Mouse (Mus musculus): ENCODE results near the gene Rsrc1.

GRCm38 (mm10) chr3:67374360-67374778 lies 393.2 kb downstream of the Rsrc1 start:
- no peak for TF ChIP-seq TCF3 (IDR thresholded peaks at IDR 0.05; ENCODE audit: insufficient read length, low read depth)
- TF ChIP-seq SRF (IDR thresholded peaks at IDR 0.05; ENCODE audit: control insufficient read depth, insufficient read length, low read depth), result no peak
- TF ChIP-seq POLR2A (IDR thresholded peaks at IDR 0.05; ENCODE audit: insufficient read length, low read depth), result no peak
- no peak for TF ChIP-seq USF1 (IDR thresholded peaks at IDR 0.05; ENCODE audit: low read depth)
- TF ChIP-seq MAX (IDR thresholded peaks at IDR 0.05; ENCODE audit: low read depth), result no peak
- no peak for TF ChIP-seq REST (IDR thresholded peaks at IDR 0.05; ENCODE audit: insufficient read depth, insufficient read length)
- TF ChIP-seq MYOG (IDR thresholded peaks at IDR 0.05; ENCODE audit: control insufficient read depth in 1 of 3, insufficient read depth in 1 of 3, insufficient read length in 2 of 3, low read depth in 2 of 3), result no peak
- TF ChIP-seq MYOD1 (IDR thresholded peaks at IDR 0.05; ENCODE audit: control insufficient read depth in 1 of 3, insufficient read length in 2 of 3, low read depth in 2 of 3), result no peak

Data from myocyte (in vitro differentiated cells).